Mouse (Mus musculus) thymus, postnatal 0 days (tissue): ENCODE measurements around the gene Pced1a. TPM values are rescaled to one million over a fixed set of nuclear protein-coding genes. Genes with fewer than 3 reads are reported as not detected.
"Not testable (repeated sequence)": the region's sequence is repeated elsewhere in the genome, so short reads cannot be mapped to it uniquely, and the experiment has no call there.

Experiments
- DNase-seq: peaks from one replicate; pipeline ENCODE4 v3.0.0-alpha.2; 2015; ENCODE audit warnings: low spot score
- polyA plus RNA-seq: library from polyadenylated mRNA; unstranded; fragments of >200 nt; fragmentation: Nextera tagmentation; extraction: Ambion mirVana; gene quantifications from 2 replicates; pipeline ENCODE4 v1.2.1, GENCODE M21; 2015

Gene Pced1a
- polyA plus RNA-seq, 1 experiment from 2014 or later: 6.5 TPM

- DNase-seq: no peak
Measured at GRCm38 (mm10) chr2:130392836-130393235, 31.7 kb downstream of the Pced1a start.

GRCm38 (mm10) chr2:130390993-130391625, 33.4 kb downstream of the Pced1a start:
- DNase-seq: peak; percentile 88

GRCm38 (mm10) chr2:130388796-130389195, 35.7 kb downstream of the Pced1a start:
- DNase-seq: peak; percentile 62

GRCm38 (mm10) chr2:130386212-130386611, 38.3 kb downstream of the Pced1a start:
- no peak for DNase-seq

GRCm38 (mm10) chr2:130383895-130384294, 40.6 kb downstream of the Pced1a start:
- peak; percentile 54 for DNase-seq

- DNase-seq: no peak
Measured at GRCm38 (mm10) chr2:130383205-130383604, 41.3 kb downstream of the Pced1a start.

GRCm38 (mm10) chr2:130374951-130375350, 49.5 kb downstream of the Pced1a start:
- no peak for DNase-seq

GRCm38 (mm10) chr2:130373026-130373425, 51.5 kb downstream of the Pced1a start:
- not testable (repeated sequence) for DNase-seq

- DNase-seq: no peak
Measured at GRCm38 (mm10) chr2:130367386-130367785, 57.1 kb downstream of the Pced1a start.

Other genes with a start within 250 kb of the Pced1a start
- 686 and 699 TPM in 2 replicates for gene Snrpb, start 245.3 kb downstream of the Pced1a start, polyA plus RNA-seq
- 0.05 TPM in 1 of 2 replicates, not detected in the other for gene Tmc2, start 229.5 kb downstream of the Pced1a start, polyA plus RNA-seq
- 322 and 360 TPM in 2 replicates for gene Nop56, start 150.3 kb downstream of the Pced1a start, polyA plus RNA-seq
- gene Idh3b, start 140.2 kb downstream of the Pced1a start, polyA plus RNA-seq: 134 and 146 TPM in 2 replicates
- gene Ebf4, start 129.5 kb downstream of the Pced1a start, polyA plus RNA-seq: 0.12 and 0.15 TPM in 2 replicates
- 4.8 and 4.9 TPM in 2 replicates for gene Cpxm1, start 27.1 kb downstream of the Pced1a start, polyA plus RNA-seq
- gene Gm28372, start 19.5 kb downstream of the Pced1a start, polyA plus RNA-seq: not detected in 2 replicates
- gene 1700020A23Rik, start 19.4 kb downstream of the Pced1a start, polyA plus RNA-seq: not detected in 2 replicates
- not detected in 2 replicates for gene Tmem239, start 18.2 kb downstream of the Pced1a start, polyA plus RNA-seq
- 97.7 and 101 TPM in 2 replicates for gene Vps16, start 362 bp downstream of the Pced1a start, polyA plus RNA-seq
- gene Ptpra, start 25.6 kb upstream of the Pced1a start, polyA plus RNA-seq: 73.8 and 85.4 TPM in 2 replicates
- gene Mrps26, start 139.0 kb upstream of the Pced1a start, polyA plus RNA-seq: 140 and 150 TPM in 2 replicates
- gene Oxt, start 151.5 kb upstream of the Pced1a start, polyA plus RNA-seq: 0.55 and 1.3 TPM in 2 replicates
- 1.6 and 2.7 TPM in 2 replicates for gene Avp, start 157.9 kb upstream of the Pced1a start, polyA plus RNA-seq
- gene Fastkd5, start 205.3 kb upstream of the Pced1a start, polyA plus RNA-seq: 13.6 and 16.7 TPM in 2 replicates
- gene Ubox5, start 205.3 kb upstream of the Pced1a start, polyA plus RNA-seq: 8.6 and 9.3 TPM in 2 replicates
- 0.55 and 0.58 TPM in 2 replicates for gene Lzts3, start 218.1 kb upstream of the Pced1a start, polyA plus RNA-seq
- 59.0 and 61.4 TPM in 2 replicates for gene Ddrgk1, start 240.0 kb upstream of the Pced1a start, polyA plus RNA-seq
- gene Itpa, start 242.9 kb upstream of the Pced1a start, polyA plus RNA-seq: 107 and 112 TPM in 2 replicates